Mouse (Mus musculus) megakaryocyte, embryonic 14.5 days (primary cell): ENCODE measurements around the gene Cped1.

ENCODE experiments used
- FLI1 ChIP-seq: IDR thresholded peaks from 2 replicates; pipeline ENCODE4 v1.6.1; 2012; ENCODE audit warnings: low read length, inconsistent platforms, mixed read lengths
- GATA1 ChIP-seq: IDR thresholded peaks from 3 replicates; pipeline ENCODE4 v1.6.1; 2012; ENCODE audit warnings: mixed read lengths, low read length, inconsistent platforms, borderline replicate concordance

GRCm38 (mm10) chr6:21987554-21987953 lies 1.8 kb downstream of the Cped1 start:
- TF ChIP-seq GATA1 (no peak), FLI1 (no peak)
